Mouse (Mus musculus): Measurements from ENCODE around the gene Anks6. TPM values are rescaled to one million over a fixed set of nuclear protein-coding genes. Genes with fewer than 3 reads are reported as not detected.

Anks6 gene
- total RNA-seq, 2 experiments from 2014 or later = not detected

DNA sequence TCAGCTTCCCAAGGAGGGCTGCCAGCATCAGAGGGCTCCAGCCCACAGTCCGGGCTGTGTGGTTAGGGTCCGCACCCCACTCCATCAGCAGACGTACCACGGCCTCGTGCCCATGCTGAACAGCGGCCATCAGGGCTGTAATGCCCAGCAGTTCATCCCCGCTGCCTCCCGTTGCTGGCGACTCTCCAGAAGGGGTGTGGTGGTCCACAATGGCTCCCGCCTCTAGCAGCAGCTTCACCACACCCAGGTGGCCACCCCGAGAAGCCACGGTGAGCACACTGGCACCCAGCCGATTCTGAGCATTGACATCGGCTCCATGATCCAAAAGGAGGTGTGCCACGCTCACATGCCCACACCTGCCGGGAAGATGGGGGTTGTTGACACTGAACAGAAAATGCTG is 8.0 kb downstream of the Anks6 start:
- no peak for ATAC-seq (replicated peaks; ENCODE audit: low FRiP score, poor library complexity, severe bottlenecking)

DNA sequence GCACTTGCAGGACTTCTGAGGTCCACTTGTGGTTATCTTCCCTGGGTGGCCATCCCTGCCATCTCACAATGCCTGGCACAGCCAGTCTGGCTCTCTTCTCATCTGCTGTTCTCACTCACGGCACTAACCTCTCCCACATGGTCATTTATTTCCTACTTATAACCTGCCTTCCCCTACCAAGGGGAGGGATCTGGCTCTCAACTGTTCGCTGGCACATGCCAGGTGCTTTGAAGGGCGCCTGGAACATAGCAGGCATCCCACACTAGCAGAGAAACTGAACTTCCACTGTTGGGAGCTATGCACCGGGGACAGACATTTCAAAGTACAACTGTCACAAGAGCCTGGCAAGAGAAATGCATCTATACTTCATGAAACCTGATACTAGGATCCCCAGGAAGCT is 9.5 kb downstream of the Anks6 start:
- no peak for ATAC-seq (replicated peaks; ENCODE audit: low FRiP score, poor library complexity, severe bottlenecking)

- no peak for ATAC-seq (replicated peaks; ENCODE audit: low FRiP score, poor library complexity, severe bottlenecking)
Measured at GRCm38 (mm10) chr4:47046974-47047373, 10.3 kb downstream of the Anks6 start.

GRCm38 (mm10) chr4:47043866-47044265 is 13.4 kb downstream of the Anks6 start:
- ATAC-seq (replicated peaks; ENCODE audit: low FRiP score, poor library complexity, severe bottlenecking) = no peak

DNA sequence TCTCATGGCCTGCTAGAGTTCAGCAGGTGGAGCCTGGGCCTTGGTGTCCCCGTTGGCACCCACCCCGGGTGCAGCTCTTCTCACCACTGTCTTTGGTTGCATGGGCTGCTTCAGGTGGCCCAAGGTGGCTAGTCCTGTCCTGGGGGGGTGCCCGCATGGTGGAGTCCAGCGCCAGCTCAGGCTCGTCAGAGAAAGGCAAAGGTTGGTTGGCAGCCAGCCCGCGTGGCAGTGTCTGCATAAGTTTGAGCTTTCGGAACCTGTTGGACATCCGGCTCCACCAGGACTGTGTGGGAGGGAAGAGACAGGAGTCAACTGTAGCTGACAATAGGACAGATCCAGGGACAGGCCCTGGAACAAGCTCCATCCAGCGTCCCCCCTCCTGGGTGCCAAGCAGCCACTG is 17.6 kb downstream of the Anks6 start:
- ATAC-seq (replicated peaks; ENCODE audit: low FRiP score, poor library complexity, severe bottlenecking) = no peak

DNA sequence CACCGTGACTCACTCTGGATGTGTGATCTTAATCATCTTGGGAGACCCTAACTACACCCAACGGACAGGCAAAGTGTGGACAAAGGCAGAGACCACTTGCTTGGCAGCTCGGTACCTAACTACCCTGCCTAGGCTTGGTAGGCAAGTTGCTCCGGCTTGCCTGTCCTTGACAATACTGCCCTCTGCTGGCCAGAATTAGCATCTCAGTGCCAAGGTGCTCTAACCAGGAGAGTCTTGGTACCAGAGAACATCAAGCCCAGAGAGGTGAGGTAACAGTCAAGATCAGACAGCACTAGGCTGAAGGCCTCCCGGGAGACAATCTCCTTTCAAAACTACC is 19.9 kb downstream of the Anks6 start:
- ATAC-seq (replicated peaks; ENCODE audit: low FRiP score, poor library complexity, severe bottlenecking) = peak; percentile 69

- ATAC-seq (replicated peaks; ENCODE audit: low FRiP score, poor library complexity, severe bottlenecking) = no peak
Measured at GRCm38 (mm10) chr4:47036486-47037320, 20.5 kb downstream of the Anks6 start.

- no peak for ATAC-seq (replicated peaks; ENCODE audit: low FRiP score, poor library complexity, severe bottlenecking)
Measured at GRCm38 (mm10) chr4:47035536-47035935, 21.7 kb downstream of the Anks6 start.

- ATAC-seq (replicated peaks; ENCODE audit: low FRiP score, poor library complexity, severe bottlenecking) = no peak
Measured at GRCm38 (mm10) chr4:47032171-47032570, 25.1 kb downstream of the Anks6 start.

DNA sequence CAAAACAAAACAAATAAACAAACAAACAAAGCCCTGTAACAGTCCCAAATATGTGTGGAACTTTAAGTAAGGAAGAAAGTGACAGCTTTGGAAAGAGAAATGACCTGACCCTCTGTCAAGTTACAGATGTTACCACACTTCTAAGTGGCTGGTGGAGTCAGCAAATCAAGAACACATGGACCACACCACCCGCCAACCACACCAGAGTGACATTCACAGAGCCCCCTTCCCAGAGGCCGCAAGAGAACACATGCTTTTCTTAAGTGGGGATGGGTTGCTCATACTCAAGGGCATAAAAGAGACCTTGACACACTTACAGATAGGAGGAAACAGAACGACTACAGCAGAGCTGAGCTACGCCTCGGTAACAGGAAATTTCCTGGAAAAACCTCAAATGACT is 28.4 kb downstream of the Anks6 start:
- no peak for ATAC-seq (replicated peaks; ENCODE audit: low FRiP score, poor library complexity, severe bottlenecking)

DNA sequence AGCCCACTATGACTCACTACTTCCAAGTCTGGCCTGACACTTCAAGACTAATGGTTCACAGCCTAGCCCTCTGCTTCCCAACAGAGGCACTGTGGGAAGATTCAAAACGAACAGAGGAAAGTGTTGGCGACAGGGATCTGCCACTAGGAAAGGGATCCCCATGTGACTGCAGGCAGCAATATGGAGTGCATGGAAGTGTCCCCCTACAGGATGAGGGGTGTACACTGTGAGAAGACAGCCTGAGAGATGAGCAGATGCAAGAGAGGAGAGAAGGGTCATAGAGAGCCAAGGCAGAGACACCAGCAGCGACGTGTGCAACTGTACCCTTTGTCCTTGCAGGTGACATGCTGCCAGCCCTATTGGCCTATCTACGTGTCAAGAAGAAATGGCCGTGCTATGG is 33.3 kb downstream of the Anks6 start:
- ATAC-seq (replicated peaks; ENCODE audit: low FRiP score, poor library complexity, severe bottlenecking) = no peak

DNA sequence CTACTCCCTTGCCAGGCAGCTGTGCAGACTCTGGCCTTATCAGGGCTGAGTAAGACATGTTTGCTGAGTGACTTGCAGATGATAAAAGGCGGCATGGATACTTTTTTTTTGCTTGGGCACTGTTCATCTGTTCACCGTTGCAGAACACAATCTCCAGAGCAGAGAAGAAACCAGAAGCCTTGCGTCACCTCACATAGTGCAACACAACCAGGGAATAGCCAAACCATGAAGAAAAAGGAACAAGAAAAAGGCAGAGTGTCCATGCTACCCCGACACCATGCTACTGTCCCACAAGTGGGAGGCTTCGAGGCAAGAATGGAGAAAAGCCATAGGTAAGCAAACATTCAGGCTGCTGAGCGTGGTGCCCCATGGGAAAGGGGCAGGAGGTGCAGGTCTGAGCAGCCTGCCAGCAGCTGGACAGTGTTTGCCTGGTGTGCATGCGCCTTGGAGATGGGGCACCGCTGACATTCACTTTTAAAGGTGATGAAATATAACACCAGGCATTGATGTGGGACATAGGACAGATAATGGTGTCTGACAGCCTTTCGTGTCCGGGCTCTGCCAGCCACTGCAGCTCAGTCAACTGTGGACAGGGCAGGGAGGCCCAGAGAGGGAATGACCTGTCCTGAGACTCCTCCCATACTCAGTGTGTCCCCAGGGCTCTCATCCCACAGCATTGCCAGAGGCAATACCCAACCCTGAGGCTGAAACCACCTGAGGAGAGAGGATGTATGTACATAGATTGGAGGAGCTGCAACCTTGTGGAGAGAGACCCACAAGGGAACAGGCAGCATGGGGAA is 34.2 kb downstream of the Anks6 start:
- no peak for ATAC-seq (replicated peaks; ENCODE audit: low FRiP score, poor library complexity, severe bottlenecking)

DNA sequence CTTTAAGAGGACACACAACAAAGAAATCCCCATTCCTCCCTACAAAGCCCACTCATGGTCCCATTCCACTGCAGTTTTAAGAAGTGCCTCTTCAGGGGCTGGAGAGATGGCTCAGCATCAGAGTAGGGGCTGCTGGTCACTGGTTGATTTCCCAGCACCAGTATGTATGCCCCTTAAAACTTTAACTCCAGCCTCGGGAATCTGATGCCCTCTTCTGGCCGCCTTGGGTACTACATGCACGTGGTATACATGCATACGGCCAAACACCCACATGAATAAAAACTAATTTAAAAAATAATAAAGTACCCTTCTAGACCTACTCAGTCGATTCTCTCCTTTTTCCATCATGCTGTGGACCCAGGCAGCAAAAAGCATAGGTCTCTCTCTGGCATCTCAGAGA is 36.7 kb downstream of the Anks6 start:
- ATAC-seq (replicated peaks; ENCODE audit: low FRiP score, poor library complexity, severe bottlenecking) = no peak

DNA sequence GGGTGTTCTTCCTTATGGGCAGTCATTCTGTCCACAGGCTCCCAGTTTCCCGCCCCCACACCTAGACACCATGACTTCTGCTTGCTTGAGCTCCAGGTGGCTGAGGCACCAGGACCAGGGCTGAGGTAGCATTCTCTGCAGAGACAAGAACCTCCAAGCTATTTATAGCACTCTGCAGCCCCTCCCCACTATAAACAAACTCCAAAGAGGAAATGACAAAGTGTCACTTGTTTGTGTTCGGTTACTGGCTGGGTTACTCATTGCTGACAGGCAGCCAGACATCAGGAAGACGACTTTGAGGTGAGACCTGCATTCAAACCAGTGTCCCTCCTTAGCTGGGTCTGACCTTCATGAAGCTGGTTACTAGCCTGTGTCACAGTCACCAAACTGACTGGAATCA is 42.1 kb downstream of the Anks6 start:
- ATAC-seq (replicated peaks; ENCODE audit: low FRiP score, poor library complexity, severe bottlenecking) = no peak

- no peak for ATAC-seq (replicated peaks; ENCODE audit: low FRiP score, poor library complexity, severe bottlenecking)
Measured at GRCm38 (mm10) chr4:47012476-47012875, 44.8 kb downstream of the Anks6 start.

DNA sequence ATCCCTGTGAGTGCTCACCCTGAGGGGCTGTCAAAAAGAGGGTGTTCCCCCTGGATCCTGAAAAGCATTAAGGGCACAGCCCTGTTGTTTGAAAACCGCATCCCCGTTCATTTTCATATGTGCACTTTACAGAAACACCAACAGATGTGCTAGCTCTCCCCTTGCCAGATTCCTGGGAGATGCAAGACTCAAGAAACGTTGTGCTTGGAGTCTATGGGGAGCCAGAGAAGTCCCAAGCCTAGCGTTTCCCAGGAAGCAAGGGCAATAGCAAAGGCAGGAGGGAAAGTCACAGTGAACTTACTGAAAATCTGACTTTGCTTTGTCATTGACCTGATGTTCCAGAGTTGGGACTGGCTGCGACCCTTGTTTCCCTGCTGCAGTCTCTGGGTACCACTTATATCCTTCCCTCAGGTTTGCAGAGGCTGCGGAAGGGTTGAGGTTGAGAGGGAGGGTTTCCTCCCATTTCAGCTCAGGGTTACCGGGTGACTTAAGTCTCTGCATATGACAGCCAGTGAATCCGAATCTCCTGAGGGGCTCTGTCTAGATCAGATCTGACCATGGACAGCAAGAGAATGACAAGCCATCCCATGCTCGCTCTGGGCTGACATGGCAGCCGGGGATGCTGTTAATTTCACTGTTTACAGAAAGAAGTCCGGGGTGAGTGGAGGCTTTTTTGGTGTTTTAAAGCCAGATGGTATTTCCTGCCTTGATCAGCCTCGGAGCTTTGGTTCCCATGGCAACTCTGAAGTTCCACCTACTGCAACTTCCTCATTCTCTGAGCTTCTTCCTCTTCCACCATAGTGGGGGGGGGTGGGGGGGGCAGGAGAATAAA is 46.6 kb downstream of the Anks6 start:
- ATAC-seq (replicated peaks; ENCODE audit: low FRiP score, poor library complexity, severe bottlenecking) = no peak

DNA sequence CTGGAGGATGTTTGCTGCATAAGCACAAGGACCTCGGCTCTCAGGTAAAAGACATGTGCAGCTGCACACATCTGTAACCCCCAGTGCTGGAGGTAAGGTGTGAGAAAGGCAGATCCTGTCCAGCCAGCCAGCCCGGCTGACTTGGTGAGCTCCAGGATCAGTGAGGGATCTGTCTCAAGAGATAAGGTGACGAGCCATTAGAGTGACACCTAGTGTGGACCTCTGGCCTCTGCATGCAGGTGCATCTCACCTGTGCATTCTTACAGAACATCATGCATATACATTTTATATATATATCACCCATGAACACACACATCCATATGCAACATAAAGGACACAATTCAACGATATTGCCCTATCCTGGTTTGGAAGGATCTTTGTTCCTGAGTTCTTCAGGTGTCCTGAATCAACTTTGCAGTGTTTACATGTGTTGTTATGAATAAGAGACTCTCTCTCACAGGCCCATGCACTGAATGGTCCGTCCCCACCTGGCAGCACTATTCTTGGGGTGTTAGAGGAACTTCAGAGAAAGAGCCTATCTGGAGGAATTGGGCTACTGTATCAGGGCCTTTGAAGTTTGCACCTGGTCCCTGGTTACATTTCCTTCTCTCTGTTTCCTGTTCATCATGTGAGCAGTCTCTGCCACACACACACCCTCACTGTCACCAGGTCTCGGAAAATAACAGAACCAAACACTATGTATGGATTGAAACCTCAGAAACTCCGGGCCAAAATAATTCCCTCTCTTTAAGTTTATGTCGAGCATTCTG is 56.4 kb downstream of the Anks6 start:
- no peak for ATAC-seq (replicated peaks; ENCODE audit: low FRiP score, poor library complexity, severe bottlenecking)

DNA sequence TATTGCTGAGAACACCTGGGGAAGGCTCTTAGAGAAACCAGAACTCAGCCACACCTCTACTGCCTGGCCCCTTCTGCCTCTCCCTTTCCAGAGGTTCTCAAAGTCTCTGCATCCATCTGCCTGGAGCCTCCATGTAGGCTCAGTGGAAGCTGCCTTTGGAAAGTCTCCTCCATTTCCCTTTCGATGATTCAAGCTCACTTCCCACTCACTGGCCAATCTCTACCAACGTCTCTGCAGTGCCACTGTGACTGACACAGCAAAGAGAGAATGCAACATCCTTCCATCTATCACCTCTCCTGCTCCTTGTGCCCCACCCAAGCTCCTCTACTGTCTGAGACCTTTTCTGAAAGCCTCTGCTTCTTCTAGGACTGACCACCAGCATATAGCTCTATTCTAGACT is 59.3 kb downstream of the Anks6 start:
- no peak for ATAC-seq (replicated peaks; ENCODE audit: low FRiP score, poor library complexity, severe bottlenecking)

GRCm38 (mm10) chr4:46992827-46993473 is 64.3 kb downstream of the Anks6 start:
- no peak for ATAC-seq (replicated peaks; ENCODE audit: low FRiP score, poor library complexity, severe bottlenecking)

All from erythroblast, adult 5-6 weeks (primary cell).